Mouse (Mus musculus) MEL (cell line): Measurements from ENCODE around the gene Ttc9b. TPM values are rescaled to one million over a fixed set of nuclear protein-coding genes. Genes with fewer than 3 reads are reported as not detected.

Experiments used
- DNase-seq: peaks from one replicate; pipeline ENCODE4 v3.0.0; 2011; ENCODE audit warnings: low read depth, low spot score
- H3K27ac ChIP-seq: 2 replicates; pipeline ENCODE4 v1.5.1; 2012; ENCODE audit warnings: low read depth, mild to moderate bottlenecking, control low read depth, low read length, moderate library complexity; ENCODE audit not compliant: control insufficient read depth
- H3K27me3 ChIP-seq, 2 experiments: fragments of 150-350 bp in 1 of 2; sonication (generic) in 1 of 2; 2 replicates each; pipeline ENCODE4 v1.6.1; 2012; ENCODE audit warnings: low read length in 2 of 2, mild to moderate bottlenecking in 2 of 2, improper control_type of control experiment in 1 of 2, moderate library complexity in 1 of 2; ENCODE audit not compliant: insufficient read depth in 2 of 2, control insufficient read depth in 1 of 2
- H3K36me3 ChIP-seq, 2 experiments: 2 replicates each; pipeline ENCODE4 v1.6.1; 2012 to 2014; ENCODE audit warnings: low read length in 2 of 2, improper control_type of control experiment in 1 of 2, inconsistent platforms in 1 of 2, mild to moderate bottlenecking in 1 of 2; ENCODE audit not compliant: insufficient read depth in 2 of 2, control insufficient read depth in 1 of 2
- H3K4me1 ChIP-seq, 2 experiments: fragments of 150-350 bp in 1 of 2; sonication (generic) in 1 of 2; 2 replicates each; pipeline ENCODE4 v1.6.1; 2012; ENCODE audit warnings: low read length in 2 of 2, improper control_type of control experiment in 1 of 2, mild to moderate bottlenecking in 1 of 2; ENCODE audit not compliant: insufficient read depth in 2 of 2, control insufficient read depth in 1 of 2
- H3K4me3 ChIP-seq, 2 experiments: fragments of 150-350 bp in 1 of 2; sonication (generic) in 1 of 2; 2 replicates each; pipeline ENCODE4 v1.5.1; 2012; ENCODE audit warnings: low read depth in 2 of 2, low read length in 2 of 2, mild to moderate bottlenecking in 2 of 2, moderate library complexity in 2 of 2, control low read depth in 1 of 2, improper control_type of control experiment in 1 of 2; ENCODE audit not compliant: control insufficient read depth in 1 of 2, insufficient read depth in 1 of 2
- H3K79me2 ChIP-seq: 2 replicates; pipeline ENCODE4 v1.6.1; 2012; ENCODE audit warnings: mild to moderate bottlenecking, low read length, moderate library complexity; ENCODE audit not compliant: control insufficient read depth, poor library complexity, insufficient read depth
- H3K9ac ChIP-seq: 2 replicates; pipeline ENCODE4 v1.6.1; 2012; ENCODE audit warnings: low read depth, mild to moderate bottlenecking, control low read depth, low read length, moderate library complexity; ENCODE audit not compliant: control insufficient read depth, poor library complexity, severe bottlenecking
- H3K9me3 ChIP-seq: fragments of 150-350 bp; sonication (generic); replicated peaks from 2 replicates; pipeline ENCODE4 v1.6.1; 2012; ENCODE audit warnings: mild to moderate bottlenecking, low read length, improper control_type of control experiment, moderate library complexity; ENCODE audit not compliant: insufficient read depth
- BHLHE40 ChIP-seq: IDR thresholded peaks from 2 replicates; pipeline ENCODE4 v1.6.1; 2012; ENCODE audit warnings: low read depth, mild to moderate bottlenecking, inconsistent platforms, low read length, improper control_type of control experiment, borderline replicate concordance
- CHD2 ChIP-seq: IDR thresholded peaks from 2 replicates; pipeline ENCODE4 v1.6.1; 2011; ENCODE audit warnings: low read length, improper control_type of control experiment
- CTCF ChIP-seq, 3 experiments: IDR thresholded peaks in 2 of 3; conservative IDR thresholded peaks in 1 of 3; 2 replicates each; pipeline ENCODE4 v1.5.1; 2011 to 2012; ENCODE audit warnings: low read length in 3 of 3, low read depth in 2 of 3, mild to moderate bottlenecking in 2 of 3, improper control_type of control experiment in 1 of 3, inconsistent platforms in 1 of 3, mixed read lengths in 1 of 3, moderate library complexity in 1 of 3; ENCODE audit not compliant: control insufficient read depth in 1 of 3, insufficient read depth in 1 of 3, poor library complexity in 1 of 3, severe bottlenecking in 1 of 3
- E2F4 ChIP-seq: IDR thresholded peaks from 2 replicates; pipeline ENCODE4 v1.6.1; 2011; ENCODE audit warnings: low read depth, low read length, improper control_type of control experiment, borderline replicate concordance
- ELF1 ChIP-seq: IDR thresholded peaks from 2 replicates; pipeline ENCODE4 v1.6.1; 2014; ENCODE audit warnings: low read depth, mild to moderate bottlenecking, inconsistent platforms, low read length, improper control_type of control experiment, moderate library complexity
- EP300 ChIP-seq, 2 experiments: IDR thresholded peaks; 2 replicates each; pipeline ENCODE4 v1.6.1; 2011; ENCODE audit warnings: improper control_type of control experiment in 2 of 2, low read length in 2 of 2, low read depth in 1 of 2, mild to moderate bottlenecking in 1 of 2
- ETS1 ChIP-seq: IDR thresholded peaks from 2 replicates; pipeline ENCODE4 v1.6.1; 2012; ENCODE audit warnings: low read depth, mild to moderate bottlenecking, inconsistent platforms, low read length, improper control_type of control experiment, moderate library complexity
- GABPA ChIP-seq: IDR thresholded peaks from 2 replicates; pipeline ENCODE4 v1.6.1; 2012; ENCODE audit warnings: low read depth, mild to moderate bottlenecking, inconsistent platforms, low read length, improper control_type of control experiment, moderate library complexity
- GATA1 ChIP-seq: IDR thresholded peaks from 2 replicates; pipeline ENCODE4 v1.6.1; 2011; ENCODE audit warnings: low read depth, low read length, improper control_type of control experiment
- HCFC1 ChIP-seq: IDR thresholded peaks from 2 replicates; pipeline ENCODE4 v1.6.1; 2012; ENCODE audit warnings: low read depth, mild to moderate bottlenecking, inconsistent platforms, low read length, improper control_type of control experiment, moderate library complexity
- JUND ChIP-seq: IDR thresholded peaks from 2 replicates; pipeline ENCODE4 v1.6.1; 2011; ENCODE audit warnings: low read depth, mild to moderate bottlenecking, improper control_type of control experiment, low read length
- MAFK ChIP-seq: IDR thresholded peaks from 2 replicates; pipeline ENCODE4 v1.6.1; 2011; ENCODE audit warnings: low read depth, mild to moderate bottlenecking, low read length, improper control_type of control experiment, borderline replicate concordance
- MAX ChIP-seq: IDR thresholded peaks from 2 replicates; pipeline ENCODE4 v1.6.1; 2011; ENCODE audit warnings: low read length, improper control_type of control experiment
- MAZ ChIP-seq: IDR thresholded peaks from 2 replicates; pipeline ENCODE4 v1.6.1; 2012; ENCODE audit warnings: low read depth, mild to moderate bottlenecking, inconsistent platforms, low read length, improper control_type of control experiment
- MEF2A ChIP-seq: IDR thresholded peaks from 2 replicates; pipeline ENCODE4 v1.6.1; 2014; ENCODE audit warnings: low read depth, mild to moderate bottlenecking, inconsistent platforms, low read length, improper control_type of control experiment; ENCODE audit not compliant: poor library complexity, insufficient replicate concordance, severe bottlenecking; ENCODE audit errors: extremely low read depth
- MYB ChIP-seq: IDR thresholded peaks from 2 replicates; pipeline ENCODE4 v1.6.1; 2011; ENCODE audit warnings: mild to moderate bottlenecking, low read depth, low read length, improper control_type of control experiment
- MYC ChIP-seq: IDR thresholded peaks from 2 replicates; pipeline ENCODE4 v1.6.1; 2011; ENCODE audit warnings: low read depth, mild to moderate bottlenecking, low read length, improper control_type of control experiment, moderate library complexity
- NELFE ChIP-seq: IDR thresholded peaks from 2 replicates; pipeline ENCODE4 v1.6.1; 2011; ENCODE audit warnings: low read depth, low read length, improper control_type of control experiment
- NRF1 ChIP-seq: IDR thresholded peaks from 2 replicates; pipeline ENCODE4 v1.6.1; 2014; ENCODE audit warnings: low read depth, mild to moderate bottlenecking, inconsistent platforms, low read length, improper control_type of control experiment, moderate library complexity; ENCODE audit not compliant: poor library complexity, insufficient read depth, severe bottlenecking
- POLR2A ChIP-seq, 2 experiments: IDR thresholded peaks; 2 replicates each; pipeline ENCODE4 v1.6.1; 2011 to 2012; ENCODE audit warnings: low read length in 2 of 2, mild to moderate bottlenecking in 2 of 2, control low read depth in 1 of 2, improper control_type of control experiment in 1 of 2, low read depth in 1 of 2, moderate library complexity in 1 of 2; ENCODE audit not compliant: control insufficient read depth in 1 of 2, insufficient read depth in 1 of 2, poor library complexity in 1 of 2
- POLR2AphosphoS2 ChIP-seq: IDR thresholded peaks from 2 replicates; pipeline ENCODE4 v1.6.1; 2011; ENCODE audit warnings: low read length, improper control_type of control experiment
- POLR2AphosphoS5 ChIP-seq: IDR thresholded peaks from 2 replicates; pipeline ENCODE4 v1.6.1; 2012; ENCODE audit warnings: low read depth, borderline replicate concordance, mild to moderate bottlenecking, inconsistent platforms, low read length, moderate library complexity, mixed read lengths
- RAD21 ChIP-seq: IDR thresholded peaks from 2 replicates; pipeline ENCODE4 v1.6.1; 2011; ENCODE audit warnings: mild to moderate bottlenecking, low read depth, low read length, improper control_type of control experiment
- RCOR1 ChIP-seq: IDR thresholded peaks from 2 replicates; pipeline ENCODE4 v1.6.1; 2012; ENCODE audit warnings: low read depth, mild to moderate bottlenecking, inconsistent platforms, low read length, improper control_type of control experiment
- SMC3 ChIP-seq: IDR thresholded peaks from 2 replicates; pipeline ENCODE4 v1.6.1; 2011; ENCODE audit warnings: low read depth, low read length, improper control_type of control experiment
- TAL1 ChIP-seq: IDR thresholded peaks from 2 replicates; pipeline ENCODE4 v1.6.1; 2012; ENCODE audit warnings: mild to moderate bottlenecking, inconsistent platforms, low read length, moderate library complexity, mixed read lengths
- TBP ChIP-seq: IDR thresholded peaks from 2 replicates; pipeline ENCODE4 v1.8.0; 2011; ENCODE audit warnings: low read depth, low read length, improper control_type of control experiment
- TCF12 ChIP-seq: IDR thresholded peaks from 2 replicates; pipeline ENCODE4 v1.6.1; 2014; ENCODE audit warnings: low read depth, mild to moderate bottlenecking, inconsistent platforms, low read length, improper control_type of control experiment, moderate library complexity
- USF2 ChIP-seq, 2 experiments: IDR thresholded peaks; 2 replicates each; pipeline ENCODE4 v1.6.1; 2011 to 2012; ENCODE audit warnings: improper control_type of control experiment in 2 of 2, low read length in 2 of 2, borderline replicate concordance in 1 of 2, inconsistent platforms in 1 of 2, low read depth in 1 of 2, mild to moderate bottlenecking in 1 of 2; ENCODE audit not compliant: insufficient read depth in 1 of 2
- ZC3H11A ChIP-seq: IDR thresholded peaks from 2 replicates; pipeline ENCODE4 v1.6.1; 2012; ENCODE audit warnings: low read depth, mild to moderate bottlenecking, inconsistent platforms, low read length, improper control_type of control experiment
- ZNF384 ChIP-seq: IDR thresholded peaks from 2 replicates; pipeline ENCODE4 v1.6.1; 2012; ENCODE audit warnings: low read depth, mild to moderate bottlenecking, inconsistent platforms, low read length, improper control_type of control experiment
- polyA plus RNA-seq, 2 experiments: library from polyadenylated mRNA; stranded (reverse) in 1 of 2; unstranded in 1 of 2; fragments of >175 nt in 1 of 2; fragments of >200 nt in 1 of 2; gene quantifications; 2 replicates each; pipeline versions ENCODE4 v1.2.1 to v1.2.4; 2012; ENCODE audit warnings: low replicate concordance in 2 of 2, low read depth in 1 of 2; ENCODE audit not compliant: insufficient read length in 2 of 2, insufficient read depth in 1 of 2, missing spikeins in 1 of 2
- total RNA-seq: library from RNA; depleted of rRNA; stranded (reverse); fragments of 300-350 nt; gene quantifications from 2 replicates; pipeline ENCODE4 v1.2.3, GENCODE M21; 2012

Gene Ttc9b
- total and polyA plus RNA-seq, 3 experiments, result 0.19 TPM; not detected in 1

GRCm38 (mm10) chr7:27688815-27689612 lies 35.3 kb downstream of the Ttc9b start, which contains the start of gene Zfp607b (continued):
- TF ChIP-seq EP300 (IDR thresholded peaks at IDR 0.05; ENCODE audit: low read depth in 1 of 2, low read length in 2 of 2) (peak in 1 of 2 experiments; percentile 51; a peak in 1 of 4 replicates), POLR2AphosphoS5 (no peak), POLR2AphosphoS2 (peak; percentile 57; the same call in 1 of the 2 replicates), TAL1 (no peak), POLR2A (IDR thresholded peaks at IDR 0.05; ENCODE audit: control insufficient read depth in 1 of 2, insufficient read depth in 1 of 2, low read depth in 1 of 2, low read length in 2 of 2, poor library complexity in 1 of 2) (peak in 1 of 2 experiments; percentile 62; a peak in 1 of 4 replicates), NRF1 (peak; percentile 74), SMC3 (no peak), ELF1 (peak; percentile 91), MYC (peak; percentile 70; the same call in 1 of the 2 replicates), MEF2A (no peak), ZNF384 (0 out of 2 replicates have a peak, but pooled peaks have one; percentile 17), MAFK (no peak), USF2 (IDR thresholded peaks at IDR 0.05; ENCODE audit: borderline replicate concordance in 1 of 2, insufficient read depth in 1 of 2, low read depth in 1 of 2, low read length in 2 of 2) (no peak), NELFE (no peak; the same call in 1 of the 2 replicates), E2F4 (0 out of 2 replicates have a peak, but pooled peaks have one; percentile 18), CTCF (IDR thresholded peaks at IDR 0.05 in 2 of 3, conservative IDR thresholded peaks at IDR 0.05 in 1 of 3; ENCODE audit: control insufficient read depth in 1 of 3, insufficient read depth in 1 of 3, low read depth in 2 of 3, low read length in 3 of 3, poor library complexity in 1 of 3, severe bottlenecking in 1 of 3) (no peak), RAD21 (no peak), GABPA (no peak), MYB (0 out of 2 replicates have a peak, but pooled peaks have one; percentile 23)

GRCm38 (mm10) chr7:27691076-27691475 lies 37.4 kb downstream of the Ttc9b start:
- H3K36me3 ChIP-seq, result peaks cover 0 to 6% of the 10 kb centered on the region in 2 experiments; a peak in 2 of 4 replicates
- no peaks in the 10 kb centered on the region for H3K27me3 ChIP-seq
- no peaks in the 10 kb centered on the region for H3K9me3 ChIP-seq
- DNase-seq, result peak; percentile 81
- H3K27ac ChIP-seq, result no peak overlapping the region
- peaks cover 2% of the 10 kb centered on the region; the same call in 1 of the 2 replicates for H3K79me2 ChIP-seq
- no peak overlapping the region for H3K9ac ChIP-seq
- peaks cover 4 to 10% of the 10 kb centered on the region in 2 experiments for H3K4me1 ChIP-seq
- no peak overlapping the region for H3K4me3 ChIP-seq
- TF ChIP-seq ETS1, result no peak
- no peak for TF ChIP-seq GABPA
- no peak for TF ChIP-seq BHLHE40
- TF ChIP-seq GATA1, result no peak
- no peak for TF ChIP-seq CHD2
- no peak for TF ChIP-seq EP300 (IDR thresholded peaks at IDR 0.05; ENCODE audit: low read depth in 1 of 2, low read length in 2 of 2)
- no peak for TF ChIP-seq HCFC1
- TF ChIP-seq MAX, result no peak
- TF ChIP-seq CTCF (IDR thresholded peaks at IDR 0.05 in 2 of 3, conservative IDR thresholded peaks at IDR 0.05 in 1 of 3; ENCODE audit: control insufficient read depth in 1 of 3, insufficient read depth in 1 of 3, low read depth in 2 of 3, low read length in 3 of 3, poor library complexity in 1 of 3, severe bottlenecking in 1 of 3), result peak; percentile 78 to 93 (median 87)
- TF ChIP-seq ZC3H11A, result peak; percentile 59
- no peak for TF ChIP-seq MYC
- TF ChIP-seq RCOR1, result no peak
- TF ChIP-seq E2F4, result no peak
- no peak for TF ChIP-seq TCF12
- TF ChIP-seq MYB, result no peak
- no peak for TF ChIP-seq MAZ
- no peak for TF ChIP-seq NRF1
- no peak for TF ChIP-seq TBP
- TF ChIP-seq JUND, result no peak
- peak; percentile 71 for TF ChIP-seq SMC3
- no peak for TF ChIP-seq POLR2A (IDR thresholded peaks at IDR 0.05; ENCODE audit: control insufficient read depth in 1 of 2, insufficient read depth in 1 of 2, low read depth in 1 of 2, low read length in 2 of 2, poor library complexity in 1 of 2)
